Mouse (Mus musculus): ENCODE measurements around the gene Sh2d1b2.

GRCm38 (mm10) chr1:170188601-170189000 lies 43.9 kb upstream of the Sh2d1b2 start:
- TF ChIP-seq CTCF (IDR thresholded peaks at IDR 0.05) (no peak), POLR2A (IDR thresholded peaks at IDR 0.05; ENCODE audit: insufficient read depth, low read depth, low read length) (no peak)
